Mouse (Mus musculus) MEL (cell line): ENCODE measurements around the gene Zfp804a.

Source experiments
- CHD2 ChIP-seq: IDR thresholded peaks from 2 replicates; pipeline ENCODE4 v1.6.1; 2011; ENCODE audit warnings: low read length, improper control_type of control experiment
- CTCF ChIP-seq, 3 experiments: IDR thresholded peaks in 2 of 3; conservative IDR thresholded peaks in 1 of 3; 2 replicates each; pipeline ENCODE4 v1.5.1; 2011 to 2012; ENCODE audit warnings: low read length in 3 of 3, low read depth in 2 of 3, mild to moderate bottlenecking in 2 of 3, improper control_type of control experiment in 1 of 3, inconsistent platforms in 1 of 3, mixed read lengths in 1 of 3, moderate library complexity in 1 of 3; ENCODE audit not compliant: control insufficient read depth in 1 of 3, insufficient read depth in 1 of 3, poor library complexity in 1 of 3, severe bottlenecking in 1 of 3
- ELF1 ChIP-seq: IDR thresholded peaks from 2 replicates; pipeline ENCODE4 v1.6.1; 2014; ENCODE audit warnings: low read depth, mild to moderate bottlenecking, inconsistent platforms, low read length, improper control_type of control experiment, moderate library complexity
- EP300 ChIP-seq, 2 experiments: IDR thresholded peaks; 2 replicates each; pipeline ENCODE4 v1.6.1; 2011; ENCODE audit warnings: improper control_type of control experiment in 2 of 2, low read length in 2 of 2, low read depth in 1 of 2, mild to moderate bottlenecking in 1 of 2
- GABPA ChIP-seq: IDR thresholded peaks from 2 replicates; pipeline ENCODE4 v1.6.1; 2012; ENCODE audit warnings: low read depth, mild to moderate bottlenecking, inconsistent platforms, low read length, improper control_type of control experiment, moderate library complexity
- GATA1 ChIP-seq: IDR thresholded peaks from 2 replicates; pipeline ENCODE4 v1.6.1; 2011; ENCODE audit warnings: low read depth, low read length, improper control_type of control experiment
- HCFC1 ChIP-seq: IDR thresholded peaks from 2 replicates; pipeline ENCODE4 v1.6.1; 2012; ENCODE audit warnings: low read depth, mild to moderate bottlenecking, inconsistent platforms, low read length, improper control_type of control experiment, moderate library complexity
- MAFK ChIP-seq: IDR thresholded peaks from 2 replicates; pipeline ENCODE4 v1.6.1; 2011; ENCODE audit warnings: low read depth, mild to moderate bottlenecking, low read length, improper control_type of control experiment, borderline replicate concordance
- MAX ChIP-seq: IDR thresholded peaks from 2 replicates; pipeline ENCODE4 v1.6.1; 2011; ENCODE audit warnings: low read length, improper control_type of control experiment
- NELFE ChIP-seq: IDR thresholded peaks from 2 replicates; pipeline ENCODE4 v1.6.1; 2011; ENCODE audit warnings: low read depth, low read length, improper control_type of control experiment
- POLR2A ChIP-seq, 2 experiments: IDR thresholded peaks; 2 replicates each; pipeline ENCODE4 v1.6.1; 2011 to 2012; ENCODE audit warnings: low read length in 2 of 2, mild to moderate bottlenecking in 2 of 2, control low read depth in 1 of 2, improper control_type of control experiment in 1 of 2, low read depth in 1 of 2, moderate library complexity in 1 of 2; ENCODE audit not compliant: control insufficient read depth in 1 of 2, insufficient read depth in 1 of 2, poor library complexity in 1 of 2
- RCOR1 ChIP-seq: IDR thresholded peaks from 2 replicates; pipeline ENCODE4 v1.6.1; 2012; ENCODE audit warnings: low read depth, mild to moderate bottlenecking, inconsistent platforms, low read length, improper control_type of control experiment
- ZKSCAN1 ChIP-seq: IDR thresholded peaks from 2 replicates; pipeline ENCODE4 v1.6.1; 2012; ENCODE audit warnings: low read depth, mild to moderate bottlenecking, inconsistent platforms, low read length, improper control_type of control experiment, moderate library complexity
- ZNF384 ChIP-seq: IDR thresholded peaks from 2 replicates; pipeline ENCODE4 v1.6.1; 2012; ENCODE audit warnings: low read depth, mild to moderate bottlenecking, inconsistent platforms, low read length, improper control_type of control experiment

DNA sequence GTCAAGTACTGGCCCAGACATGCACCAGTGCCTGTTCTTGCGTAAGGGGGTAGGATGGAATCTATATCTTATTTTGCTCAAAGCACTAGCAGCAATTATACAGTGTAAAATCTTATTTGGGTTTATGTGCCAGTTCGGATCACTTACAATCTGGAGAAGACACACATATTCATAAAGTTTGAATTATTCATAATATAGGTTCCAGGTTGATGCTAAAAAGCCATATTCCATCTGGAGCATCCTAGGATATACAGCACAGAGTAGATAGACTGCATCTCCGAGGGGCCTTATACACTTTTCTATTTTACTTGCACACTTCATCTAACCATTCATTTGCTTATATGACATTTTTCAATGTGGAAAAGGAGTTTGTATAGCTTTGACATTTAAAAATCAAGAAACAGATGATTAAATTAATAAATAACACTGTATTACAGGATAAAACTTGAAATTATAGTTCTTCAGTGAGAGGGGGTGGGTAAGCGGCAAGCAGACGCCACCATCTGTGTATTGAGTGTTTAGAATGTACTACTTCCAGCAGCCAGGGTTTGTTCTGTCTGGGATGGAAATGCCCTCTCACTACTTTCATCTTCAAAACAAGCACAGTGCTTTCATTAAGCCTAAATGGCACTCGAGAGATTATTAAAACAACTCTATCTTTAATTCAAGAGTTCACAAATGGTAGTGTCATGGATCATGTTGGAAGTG, 25.4 kb downstream of the Zfp804a start:
- TF ChIP-seq CTCF (IDR thresholded peaks at IDR 0.05 in 2 of 3, conservative IDR thresholded peaks at IDR 0.05 in 1 of 3; ENCODE audit: control insufficient read depth in 1 of 3, insufficient read depth in 1 of 3, low read depth in 2 of 3, low read length in 3 of 3, poor library complexity in 1 of 3, severe bottlenecking in 1 of 3): no peak
- TF ChIP-seq ZKSCAN1: no peak
- no peak for TF ChIP-seq POLR2A (IDR thresholded peaks at IDR 0.05; ENCODE audit: control insufficient read depth in 1 of 2, insufficient read depth in 1 of 2, low read depth in 1 of 2, low read length in 2 of 2, poor library complexity in 1 of 2)
- TF ChIP-seq GATA1: no peak
- no peak for TF ChIP-seq HCFC1
- TF ChIP-seq MAFK: no peak
- no peak for TF ChIP-seq MAX
- no peak for TF ChIP-seq GABPA
- no peak for TF ChIP-seq ZNF384
- no peak for TF ChIP-seq RCOR1
- TF ChIP-seq NELFE: no peak
- TF ChIP-seq EP300 (IDR thresholded peaks at IDR 0.05; ENCODE audit: low read depth in 1 of 2, low read length in 2 of 2): no peak
- TF ChIP-seq ELF1: no peak
- TF ChIP-seq CHD2: no peak
